Mouse (Mus musculus) cerebellum, adult 2 months (tissue): ENCODE measurements around the gene Slc39a11.

Experiments used
- CTCF ChIP-seq: fragments of 200-500 bp; IDR thresholded peaks from 2 replicates; pipeline ENCODE4 v1.5.1; 2011; ENCODE audit warnings: low read depth, mild to moderate bottlenecking, control low read depth, low read length, moderate library complexity, borderline replicate concordance; ENCODE audit not compliant: insufficient read depth
- POLR2A ChIP-seq: fragments of 200-500 bp; IDR thresholded peaks from 2 replicates; pipeline ENCODE4 v1.6.1; 2011; ENCODE audit warnings: low read length, control low read depth, borderline replicate concordance; ENCODE audit not compliant: insufficient read depth

DNA sequence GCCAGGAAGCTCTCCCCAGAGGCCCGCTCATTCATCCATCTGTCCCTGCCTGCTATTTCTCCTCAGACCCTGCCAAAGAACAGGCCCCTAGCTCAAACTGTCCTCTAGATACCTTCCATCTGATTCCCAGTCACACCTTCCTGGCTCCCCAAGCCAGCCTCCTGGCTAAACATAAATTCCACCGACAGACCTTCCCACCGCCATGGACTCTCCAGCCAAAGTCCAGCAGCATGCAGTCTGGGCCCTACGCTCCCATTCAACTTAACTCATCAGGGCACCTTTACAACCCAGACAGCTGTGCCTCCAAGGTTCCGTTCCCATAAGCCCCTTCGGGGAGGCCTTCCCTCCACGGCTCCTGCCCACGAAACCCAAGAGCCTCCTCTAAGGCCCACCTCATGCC is 87.6 kb downstream of the Slc39a11 start:
- no peak for TF ChIP-seq POLR2A
- TF ChIP-seq CTCF = no peak
